Mouse (Mus musculus) liver, adult 2 months (tissue): ENCODE data around the gene Mdga1.

Experiments
- CTCF ChIP-seq: fragments of 200-500 bp; IDR thresholded peaks from 2 replicates; pipeline ENCODE4 v1.5.1; 2011; ENCODE audit warnings: low read depth, low read length, control low read depth
- POLR2A ChIP-seq: fragments of 200-500 bp; IDR thresholded peaks from 2 replicates; pipeline ENCODE4 v1.6.1; 2011; ENCODE audit warnings: low read length, control low read depth; ENCODE audit not compliant: insufficient read depth; ENCODE audit errors: extremely low read depth

DNA sequence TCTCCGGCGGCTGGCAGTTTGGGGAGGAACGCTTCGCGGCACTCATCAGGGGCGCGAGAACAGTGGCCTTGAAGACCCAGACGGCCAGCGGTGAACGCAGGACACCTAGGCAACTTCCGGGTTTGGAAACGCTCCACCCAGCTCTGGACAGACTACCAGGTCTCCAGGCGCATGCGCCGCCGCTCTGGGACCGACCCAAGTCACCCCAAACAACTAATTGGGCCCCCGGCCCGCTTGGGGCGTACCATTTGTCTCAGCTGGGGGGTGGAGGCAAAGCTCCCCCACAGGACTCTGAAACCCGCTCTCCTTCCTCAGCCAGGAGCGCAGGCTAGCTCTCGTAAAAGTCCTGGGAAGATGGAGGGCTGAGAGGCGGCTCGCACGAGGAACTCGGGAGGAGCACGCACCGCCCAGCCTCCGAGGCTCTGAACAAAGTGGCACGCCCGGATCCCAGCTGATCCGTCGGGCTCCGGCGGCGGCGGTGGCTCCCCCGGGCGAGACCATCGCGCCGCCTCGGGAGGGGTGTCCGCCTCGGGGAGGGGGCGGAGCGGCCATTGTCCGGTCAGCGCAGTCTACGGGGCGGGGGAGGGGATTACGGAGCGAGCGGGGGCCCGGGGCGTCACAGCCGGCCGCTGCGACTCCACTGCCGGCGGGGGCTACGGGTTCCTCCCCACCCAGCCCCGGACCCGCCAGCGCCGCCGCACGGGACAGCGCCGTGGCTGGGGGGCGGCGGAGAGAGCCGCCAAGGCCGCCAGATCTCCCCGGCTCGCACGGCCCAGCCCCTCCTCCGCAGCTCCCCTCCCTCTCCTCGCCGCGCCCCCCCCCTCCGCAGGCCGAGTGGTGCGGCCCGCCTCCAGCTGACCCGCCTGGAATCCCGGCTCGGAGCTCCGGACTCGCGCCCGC, 34.6 kb upstream of the Mdga1 start, which contains the start of gene Zfand3:
- TF ChIP-seq POLR2A (peak; percentile 68), CTCF (no peak)
